Mouse (Mus musculus): ENCODE measurements at regions not wholly inside any gene's neighbourhood (a gene's known extent, or its start where the extent isn't known, plus 50 kb on each side); places are given as distances from the start of the nearest gene placed in this dataset.

DNA sequence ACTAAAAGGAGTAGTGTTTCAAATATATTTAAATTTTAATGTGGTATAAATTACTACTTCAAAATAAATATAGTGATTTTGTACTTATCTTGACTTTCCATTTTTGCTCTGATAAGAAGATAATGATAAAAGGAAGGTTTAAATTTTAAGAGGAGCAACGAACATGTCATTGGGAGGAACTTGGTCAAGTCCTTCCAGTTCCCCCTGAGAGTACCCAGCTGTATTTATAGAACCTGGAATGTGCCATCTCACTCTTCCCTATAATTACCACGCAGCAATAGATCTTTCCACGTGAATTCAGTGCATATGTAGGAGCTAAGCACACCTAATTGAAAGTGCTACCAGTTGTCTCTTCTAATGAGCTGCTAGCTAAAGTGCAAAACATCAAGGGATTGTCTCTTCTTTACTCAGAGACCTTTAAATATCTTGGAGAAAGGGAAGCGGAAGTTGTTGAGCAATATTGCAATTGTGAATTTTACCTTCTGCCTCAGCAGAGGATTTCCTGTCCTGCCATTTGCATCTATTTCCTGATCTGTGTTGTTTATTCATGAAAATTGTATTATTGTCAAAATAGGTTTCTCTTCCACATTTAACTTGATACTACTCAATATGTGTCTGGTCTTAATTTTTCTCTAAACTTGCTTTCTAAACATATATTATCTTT is 1243.0 kb upstream of the Zeb2 start:
- DNase-seq (ENCODE audit: low spot score): no peak

DNA sequence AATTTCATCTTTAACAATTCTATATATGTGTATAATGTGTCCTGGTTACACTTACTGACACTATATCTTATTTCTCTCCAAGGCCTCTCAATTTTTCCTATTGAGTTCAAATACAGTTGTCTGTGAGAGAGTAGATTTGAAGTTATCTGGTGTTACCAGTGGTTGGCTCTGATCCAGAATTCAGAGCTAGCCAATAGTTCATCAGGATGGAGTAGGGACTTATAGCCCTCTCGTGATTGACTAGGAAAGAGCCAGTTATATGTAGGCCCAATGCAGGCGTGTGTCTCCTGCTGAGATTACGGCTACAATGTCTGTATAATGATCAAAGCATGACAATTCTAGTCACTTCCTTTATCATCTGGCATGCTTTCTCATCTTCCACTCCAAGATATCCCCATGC is 1241.0 kb upstream of the Zeb2 start:
- no peak for DNase-seq (ENCODE audit: low spot score)

DNA sequence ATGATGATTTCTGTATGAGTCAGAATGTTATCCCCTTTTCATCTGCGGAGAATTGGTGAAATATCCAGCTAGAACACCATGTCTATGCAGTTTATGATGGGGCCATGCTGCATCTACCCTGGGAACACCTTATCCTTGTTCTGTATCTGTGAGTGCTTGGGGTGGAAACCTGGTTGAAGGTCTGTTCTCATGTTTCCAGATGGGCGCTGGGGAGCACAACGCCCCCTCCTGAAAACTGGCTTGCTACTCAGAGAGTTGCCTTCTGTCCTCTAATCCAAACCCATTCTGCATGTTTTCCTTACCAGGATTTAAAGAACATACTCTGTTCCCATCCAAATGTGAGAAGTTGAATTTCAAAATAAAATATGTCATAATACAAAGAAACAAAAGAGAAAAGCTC is 1239.5 kb upstream of the Zeb2 start:
- no peak for DNase-seq (ENCODE audit: low spot score)

DNA sequence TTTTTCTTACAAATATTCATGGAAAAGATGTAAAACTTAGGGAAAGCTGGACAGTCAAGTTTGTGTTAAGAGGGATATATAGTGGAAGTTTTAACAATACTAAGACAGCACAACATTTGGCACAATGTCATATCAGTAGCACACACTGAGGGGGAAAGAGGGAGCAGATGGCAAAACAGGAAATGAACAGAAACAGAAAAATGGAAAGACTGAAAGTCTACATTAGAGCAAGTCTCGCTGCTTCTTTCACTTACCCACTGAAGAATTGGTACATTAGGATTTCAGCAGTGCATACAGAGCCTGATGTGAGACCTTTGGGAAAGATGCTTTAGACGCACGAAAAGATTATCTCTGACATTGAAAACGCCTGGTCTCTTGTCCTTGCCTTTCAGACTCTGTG is 1223.5 kb upstream of the Zeb2 start:
- DNase-seq (ENCODE audit: low spot score): no peak

DNA sequence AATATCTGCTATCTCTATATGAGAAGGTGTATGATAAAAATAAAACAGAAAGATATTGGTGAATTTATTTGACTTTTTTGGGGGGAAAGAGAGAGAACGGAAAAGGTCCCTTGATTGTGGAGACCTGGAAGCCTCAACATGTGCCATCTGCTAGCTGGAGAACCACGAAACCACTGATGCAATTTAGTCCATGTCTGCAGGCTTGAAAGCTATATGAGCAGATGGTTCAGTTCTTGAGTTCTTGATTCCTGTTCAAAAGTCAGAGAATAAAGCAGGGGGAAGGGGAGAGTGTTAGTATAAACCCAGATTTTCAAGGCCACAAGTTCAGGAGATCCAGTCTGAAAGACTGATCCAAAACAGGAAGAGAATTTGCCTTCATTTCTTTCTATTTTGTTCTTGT is 1199.5 kb upstream of the Zeb2 start:
- DNase-seq (ENCODE audit: low spot score): no peak

DNA sequence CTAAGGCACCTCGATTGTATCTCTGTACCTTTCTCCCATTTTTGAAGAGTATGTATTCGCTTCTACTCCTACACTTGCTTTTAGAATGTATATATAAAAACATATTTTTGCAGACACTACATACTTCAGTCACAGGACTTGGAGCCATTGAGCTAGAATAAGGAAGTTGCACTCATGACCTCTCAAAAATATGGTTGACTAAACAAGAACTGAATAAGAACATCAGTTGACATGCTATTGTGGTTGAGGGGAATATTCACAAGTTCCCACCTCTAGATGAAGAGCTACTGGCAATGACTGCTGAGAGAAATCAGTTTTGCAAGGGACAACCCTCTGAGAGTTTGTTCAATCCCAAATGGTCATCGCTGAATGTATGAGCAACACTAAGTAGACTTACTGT is 1198.0 kb upstream of the Zeb2 start:
- DNase-seq (ENCODE audit: low spot score): no peak

DNA sequence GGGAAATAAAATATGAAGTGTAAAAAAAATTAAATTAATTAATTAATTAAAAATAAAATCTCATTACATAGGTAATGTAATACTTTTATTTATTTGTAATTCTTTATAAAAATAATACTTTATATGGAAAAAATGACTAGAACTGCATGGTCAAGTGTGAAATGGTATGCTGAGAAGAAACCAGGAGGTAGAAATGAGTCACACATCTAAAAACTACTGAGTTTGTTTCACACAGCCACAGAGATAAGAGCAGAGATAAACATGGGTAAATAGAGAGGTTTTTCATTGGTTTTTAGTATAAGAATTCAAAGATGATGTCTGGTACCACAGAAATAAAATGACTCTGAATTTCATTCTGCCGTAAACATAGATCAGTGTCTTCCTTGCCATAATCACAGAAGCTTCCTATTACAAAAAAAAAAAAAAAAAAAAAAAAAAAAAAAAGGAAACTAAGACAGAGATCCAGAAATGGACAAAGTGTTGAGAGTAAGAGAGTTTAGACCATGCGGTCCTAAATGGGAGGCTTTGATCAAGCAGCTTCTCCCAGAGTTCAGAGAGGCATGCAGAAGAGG is 1190.5 kb upstream of the Zeb2 start:
- no peak for DNase-seq (ENCODE audit: low spot score)

DNA sequence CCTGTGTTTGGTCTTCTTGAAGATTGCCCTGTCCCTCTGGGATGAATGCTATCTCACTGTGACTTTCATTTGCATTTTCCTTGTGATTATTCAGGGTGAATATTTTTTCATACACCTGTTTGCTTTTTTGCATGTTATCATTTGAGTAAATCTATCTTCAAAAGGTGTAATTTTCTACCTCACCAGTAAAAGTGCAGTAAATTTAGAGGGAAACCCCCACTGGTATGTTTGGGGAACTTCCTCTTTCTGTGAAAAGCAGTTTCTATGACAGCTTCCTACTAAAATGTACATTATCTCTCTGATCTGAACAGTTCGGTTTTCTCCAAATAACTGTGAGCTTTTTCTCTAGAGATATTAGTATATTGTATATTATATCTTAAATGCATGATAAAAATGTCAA is 1185.4 kb upstream of the Zeb2 start:
- DNase-seq (ENCODE audit: low spot score): no peak

DNA sequence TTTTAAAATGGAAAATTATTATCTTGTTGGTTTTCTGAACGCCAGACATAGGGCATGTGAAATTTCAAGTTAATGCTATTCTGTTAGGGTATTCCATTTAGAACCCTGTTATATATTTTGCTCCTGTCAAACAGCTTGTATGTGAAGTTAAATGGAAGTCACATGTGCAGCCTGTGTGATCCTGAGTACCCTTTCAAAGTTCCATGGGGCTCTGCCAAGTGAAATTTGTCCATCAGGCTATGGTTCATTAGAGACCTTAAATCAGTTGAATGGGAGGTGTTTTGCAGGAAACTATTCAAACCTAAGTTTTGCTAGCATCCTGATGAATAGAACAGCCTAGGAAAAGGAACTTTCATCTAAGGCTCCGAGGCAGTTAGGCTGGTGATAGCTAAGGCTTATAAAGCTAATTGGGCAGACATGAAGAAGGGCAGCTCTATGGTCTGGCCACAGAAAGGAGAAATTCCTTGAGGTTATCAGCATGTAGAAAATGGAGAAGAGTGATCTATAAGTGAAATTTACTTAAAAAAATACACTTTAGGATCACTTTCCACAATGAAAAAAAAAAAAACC is 1180.2 kb upstream of the Zeb2 start:
- DNase-seq (ENCODE audit: low spot score): no peak

DNA sequence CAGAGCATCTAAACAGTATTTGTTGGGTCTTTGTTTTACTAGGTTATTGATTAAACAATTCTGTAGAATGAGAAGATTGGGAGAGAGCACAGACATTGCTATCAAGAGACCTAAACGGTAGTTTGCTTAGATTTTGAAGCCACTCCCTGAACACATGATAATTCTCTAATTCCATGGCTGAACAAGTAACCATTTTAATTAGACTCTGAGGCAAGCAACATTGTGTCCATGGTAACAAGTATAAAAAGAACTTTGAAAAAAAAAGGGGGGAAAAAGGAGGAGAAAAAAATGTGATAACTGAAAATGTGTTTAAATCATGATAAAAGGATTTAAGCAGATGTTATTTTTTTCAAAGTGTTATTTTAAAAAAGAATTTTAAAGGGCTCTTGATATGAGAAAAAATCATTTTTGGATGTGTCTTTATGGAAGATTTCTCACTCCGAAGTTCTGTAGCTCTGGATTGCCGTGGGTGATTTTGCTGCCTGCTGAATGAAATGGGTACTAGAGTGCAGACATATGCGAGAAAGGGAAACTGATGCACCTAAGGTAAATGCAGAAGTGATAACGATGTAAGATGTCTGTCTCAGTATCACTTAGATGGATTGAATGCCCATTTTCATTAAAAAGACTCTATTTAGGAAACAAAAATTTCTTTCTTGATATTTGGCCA is 1166.9 kb upstream of the Zeb2 start:
- no peak for DNase-seq (ENCODE audit: low spot score)

DNA sequence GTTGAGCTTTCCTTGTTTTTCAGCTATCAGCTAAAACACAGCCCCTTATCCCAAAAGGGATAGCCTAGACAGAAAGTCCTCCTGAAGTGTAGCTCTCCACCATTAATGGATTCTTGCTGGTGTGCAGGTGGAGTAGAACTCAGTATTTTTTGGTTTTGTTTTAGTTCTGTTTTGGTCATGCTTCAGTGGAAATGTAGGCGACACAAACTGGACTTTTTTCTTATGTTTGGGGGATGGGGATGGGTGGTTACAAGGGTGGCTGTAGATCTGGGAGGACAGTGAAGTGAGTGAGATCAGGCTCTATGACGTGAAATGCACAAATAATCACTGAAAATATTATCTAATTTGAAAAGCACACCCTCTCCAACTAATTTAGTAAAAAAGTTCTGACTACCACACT is 1163.6 kb upstream of the Zeb2 start:
- no peak for DNase-seq (ENCODE audit: low spot score)

DNA sequence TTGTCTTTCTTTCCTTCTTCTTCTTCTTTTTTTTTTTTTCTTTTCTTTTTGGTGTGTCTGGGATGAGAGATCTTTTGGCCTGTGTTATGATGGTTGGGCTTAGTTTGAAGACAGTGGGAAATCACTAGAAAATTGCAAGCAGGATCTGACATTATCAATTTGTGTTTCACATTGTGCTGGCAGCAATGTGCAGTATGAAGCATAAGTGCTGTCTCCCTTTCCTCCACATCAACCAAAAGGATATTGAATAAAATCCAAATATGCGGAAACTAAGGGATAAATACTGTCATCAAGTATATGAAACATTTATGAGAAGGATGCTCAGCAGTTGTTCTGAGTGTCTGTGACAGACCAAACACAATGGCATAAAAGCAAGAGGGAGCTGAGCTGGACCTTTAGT is 1144.4 kb upstream of the Zeb2 start:
- DNase-seq (ENCODE audit: low spot score): no peak

DNA sequence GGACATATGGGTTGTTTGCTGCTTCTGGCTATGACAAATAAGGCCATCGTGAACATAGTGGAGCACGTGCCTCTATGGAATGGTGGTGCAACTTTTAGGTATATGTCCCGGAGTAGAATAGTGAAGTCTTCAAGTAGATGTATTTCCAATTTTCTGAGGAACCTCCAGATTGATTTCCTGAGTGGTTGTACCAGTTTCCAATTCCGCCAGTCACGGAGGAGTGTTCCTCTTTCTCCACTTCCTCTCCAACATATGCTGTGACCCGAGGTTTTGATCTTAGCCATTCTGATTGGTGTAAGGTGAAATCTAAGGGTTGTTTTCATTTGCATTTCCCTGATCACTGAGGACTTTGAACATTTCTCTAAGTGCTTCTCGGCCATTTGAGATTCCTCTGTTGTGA is 1134.4 kb upstream of the Zeb2 start:
- no peak for DNase-seq (ENCODE audit: low spot score)

DNA sequence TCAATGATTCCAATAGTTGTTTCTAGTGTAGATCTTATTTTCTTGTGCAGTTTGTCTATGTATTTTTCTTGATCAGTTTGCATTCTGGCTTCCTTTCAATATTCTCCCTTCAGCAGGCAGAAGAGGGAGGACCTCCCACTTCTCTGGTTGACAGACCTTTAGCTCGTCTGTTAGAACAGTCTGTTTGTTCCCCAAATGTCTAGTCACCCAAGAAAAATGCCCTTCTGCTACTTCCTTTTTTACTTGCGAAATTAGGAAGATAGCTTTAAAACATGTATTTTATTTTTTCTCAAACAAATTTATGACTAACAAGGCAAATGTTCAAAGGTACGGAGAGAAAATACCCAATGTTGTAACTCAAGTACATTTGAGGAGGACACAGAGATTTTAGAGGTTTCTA is 1128.5 kb upstream of the Zeb2 start:
- no peak for DNase-seq (ENCODE audit: low spot score)

DNA sequence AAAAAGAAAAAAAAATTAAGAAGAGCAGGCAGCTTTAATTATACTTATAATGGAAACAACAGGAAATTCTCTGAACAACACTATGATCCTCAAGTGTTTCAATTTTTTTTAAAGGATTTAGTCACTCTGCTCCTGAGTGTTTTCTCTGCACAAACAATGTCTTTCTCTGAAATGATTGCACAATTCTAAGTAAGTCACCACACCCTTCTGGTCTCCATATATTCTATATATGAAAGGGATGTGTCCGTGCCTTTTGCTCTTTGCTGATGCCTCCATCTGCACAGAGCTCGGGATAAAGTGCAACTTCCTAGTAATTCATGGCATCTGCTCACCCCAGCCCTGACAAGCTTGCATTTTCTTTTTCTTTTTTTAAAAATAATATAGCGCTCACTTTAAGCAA is 1127.5 kb upstream of the Zeb2 start:
- no peak for DNase-seq (ENCODE audit: low spot score)

DNA sequence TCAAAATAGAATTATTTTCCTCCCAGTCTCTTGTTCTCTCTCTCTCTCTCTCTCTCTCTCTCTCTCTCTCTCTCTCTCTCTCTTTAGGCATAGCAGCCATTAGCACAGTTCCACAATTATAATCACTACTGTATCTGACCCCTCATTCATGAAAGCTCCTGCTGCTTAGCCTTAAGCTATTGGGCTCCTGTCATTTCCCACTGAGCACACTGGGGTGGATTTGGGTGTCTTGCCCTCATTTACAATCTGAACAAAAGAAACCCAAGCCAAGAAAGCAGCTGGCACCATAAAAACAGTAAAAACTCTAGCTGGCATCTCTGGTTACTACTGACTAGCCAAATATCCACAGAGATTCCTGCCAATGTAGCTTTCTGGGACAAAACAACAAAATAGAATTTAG is 1125.6 kb upstream of the Zeb2 start:
- DNase-seq (ENCODE audit: low spot score): no peak

DNA sequence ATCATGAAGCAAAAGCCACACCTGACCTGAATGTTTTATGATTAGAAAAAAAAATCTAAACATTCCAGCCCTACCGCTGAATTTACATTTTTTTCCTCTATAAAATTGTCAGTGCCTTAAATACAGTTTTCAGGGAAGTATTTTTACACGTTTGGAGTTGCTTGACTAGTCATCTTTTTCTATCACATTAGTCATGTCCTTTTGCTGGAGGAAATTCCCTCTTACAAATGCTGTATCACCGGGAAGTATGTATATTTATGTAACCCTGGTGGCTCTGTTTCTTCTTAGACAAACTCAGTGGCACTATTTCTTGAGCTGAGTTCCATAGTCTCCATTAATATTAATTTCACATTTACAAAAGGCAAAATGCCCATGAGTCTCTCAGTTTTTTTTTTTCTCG is 1122.7 kb upstream of the Zeb2 start:
- no peak for DNase-seq (ENCODE audit: low spot score)

DNA sequence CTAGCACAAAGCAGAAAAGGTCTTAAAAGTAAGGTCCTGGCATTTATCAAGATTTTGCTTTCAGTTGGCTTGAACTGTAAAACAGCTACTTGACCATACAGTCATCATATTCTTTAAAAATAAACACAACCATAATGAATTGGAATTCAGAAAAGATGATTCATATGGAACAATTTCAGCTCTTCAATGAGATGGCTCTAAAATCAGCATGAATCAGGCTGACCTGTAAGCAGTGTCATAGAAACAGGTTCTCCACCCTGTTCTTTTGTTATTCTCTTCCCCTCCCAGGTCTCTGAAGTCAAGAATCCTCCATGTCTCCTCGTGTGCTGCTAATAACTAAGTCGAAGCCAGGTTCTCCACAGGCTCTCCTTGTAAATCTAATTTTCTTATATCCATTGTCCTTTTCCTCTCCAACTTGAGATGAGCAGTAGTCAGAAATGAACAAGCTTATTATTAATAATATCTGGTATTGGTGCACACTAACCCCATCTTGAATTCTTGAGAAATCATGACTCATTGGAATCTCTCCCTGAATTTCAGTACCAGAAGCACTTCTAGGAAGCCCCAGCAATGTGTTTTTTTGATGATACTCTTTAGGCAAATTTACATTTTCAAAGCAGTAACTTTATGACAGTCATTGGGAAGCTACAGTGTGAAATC is 1113.7 kb upstream of the Zeb2 start:
- no peak for DNase-seq (ENCODE audit: low spot score)

DNA sequence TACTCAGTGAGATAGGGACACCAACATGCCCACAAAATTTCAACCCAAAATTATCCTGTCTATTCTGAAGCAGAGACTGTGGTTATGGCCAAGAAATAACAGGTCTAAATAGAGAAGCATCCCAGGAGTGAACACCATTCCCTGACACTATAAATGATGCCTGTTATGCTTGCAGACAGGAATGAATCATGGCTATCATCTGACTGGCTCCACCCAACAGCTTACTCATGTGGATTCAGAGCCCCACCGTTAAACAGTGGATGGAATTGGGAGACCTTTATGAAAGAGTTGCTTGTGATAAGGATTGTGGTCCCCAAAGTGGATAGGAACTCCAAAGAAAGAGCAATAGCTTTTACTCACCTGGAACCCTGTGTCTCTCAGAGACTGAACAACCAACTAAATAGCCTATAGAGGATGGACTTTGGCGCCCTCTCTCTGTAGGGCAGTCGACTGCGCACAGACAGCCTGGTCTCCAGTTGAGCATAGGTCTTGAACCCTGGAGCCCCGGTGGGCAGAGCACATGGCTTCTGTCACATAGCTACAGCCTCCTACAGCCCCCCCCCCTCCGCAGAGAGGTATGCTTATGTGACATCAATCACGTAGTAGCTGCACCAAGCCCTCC is 1101.3 kb upstream of the Zeb2 start:
- no peak for DNase-seq (ENCODE audit: low spot score)

DNA sequence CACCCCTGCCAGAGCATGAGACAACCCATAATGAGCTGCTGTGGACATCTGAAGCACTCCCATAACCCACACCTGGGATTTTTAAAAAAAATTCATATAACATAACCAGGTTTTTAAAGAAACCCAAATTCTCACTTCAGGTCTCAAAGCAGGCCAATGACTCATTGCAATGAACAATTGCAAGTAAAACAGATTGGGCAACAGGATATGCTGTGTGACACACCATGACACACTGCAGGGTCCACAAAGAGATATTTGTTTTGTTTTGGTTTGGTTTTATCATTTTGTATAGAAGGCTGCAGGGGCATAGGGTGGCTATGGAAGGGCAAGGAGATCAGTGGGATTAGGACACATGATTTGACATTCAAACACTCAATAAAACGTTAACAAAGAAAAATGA is 1082.1 kb upstream of the Zeb2 start:
- DNase-seq (ENCODE audit: low spot score): no peak

DNA sequence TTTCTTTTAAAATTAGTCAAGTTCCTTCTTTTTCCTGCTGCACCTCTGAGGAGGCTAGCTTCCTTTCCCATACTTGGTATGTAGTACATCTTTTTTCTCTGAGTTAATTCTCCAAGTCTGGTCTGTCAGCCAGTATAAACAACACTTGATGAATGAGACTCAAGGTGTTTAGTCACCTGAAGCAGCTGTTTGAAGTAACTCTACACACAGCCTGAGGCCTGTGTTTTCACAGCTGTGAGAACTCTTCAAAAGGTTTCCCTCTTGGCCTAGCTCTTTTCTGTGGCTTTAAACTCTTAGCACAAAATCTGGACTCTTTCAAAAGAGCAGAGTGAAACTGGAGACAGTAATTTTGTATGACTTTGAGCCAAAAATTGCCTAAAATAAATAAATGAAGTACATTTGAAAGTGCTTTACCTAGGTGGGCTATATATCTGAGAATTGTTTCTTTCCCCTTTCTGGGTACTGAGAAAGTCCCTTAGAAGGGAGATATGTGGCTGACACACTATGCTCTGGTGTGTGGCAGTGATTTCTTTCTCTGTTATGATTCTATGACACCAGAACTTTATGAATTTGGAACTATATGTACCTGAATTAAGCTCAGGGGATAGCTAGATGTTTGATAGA is 1070.2 kb upstream of the Zeb2 start:
- no peak for DNase-seq (ENCODE audit: low spot score)

DNA sequence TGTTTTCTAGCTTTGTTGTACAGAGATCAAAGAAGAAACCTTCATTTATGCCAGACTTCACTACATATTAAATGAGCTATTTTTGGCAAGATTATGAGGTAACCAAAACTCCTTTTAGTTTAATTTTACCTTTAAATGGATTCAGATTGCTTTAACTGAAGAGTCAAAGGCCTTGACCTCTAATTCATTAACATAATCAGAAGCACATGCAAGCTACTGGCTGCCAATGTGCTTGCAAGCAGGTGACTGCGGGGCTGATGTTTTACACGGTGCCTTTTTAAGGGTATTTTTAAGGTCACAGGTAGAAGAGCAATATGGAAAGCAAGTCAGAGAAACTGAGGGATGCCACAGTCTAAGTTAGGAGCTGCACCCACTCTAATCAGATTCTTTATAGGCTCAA is 1066.0 kb upstream of the Zeb2 start:
- no peak for DNase-seq (ENCODE audit: low spot score)
